In the genomic region with DNA sequence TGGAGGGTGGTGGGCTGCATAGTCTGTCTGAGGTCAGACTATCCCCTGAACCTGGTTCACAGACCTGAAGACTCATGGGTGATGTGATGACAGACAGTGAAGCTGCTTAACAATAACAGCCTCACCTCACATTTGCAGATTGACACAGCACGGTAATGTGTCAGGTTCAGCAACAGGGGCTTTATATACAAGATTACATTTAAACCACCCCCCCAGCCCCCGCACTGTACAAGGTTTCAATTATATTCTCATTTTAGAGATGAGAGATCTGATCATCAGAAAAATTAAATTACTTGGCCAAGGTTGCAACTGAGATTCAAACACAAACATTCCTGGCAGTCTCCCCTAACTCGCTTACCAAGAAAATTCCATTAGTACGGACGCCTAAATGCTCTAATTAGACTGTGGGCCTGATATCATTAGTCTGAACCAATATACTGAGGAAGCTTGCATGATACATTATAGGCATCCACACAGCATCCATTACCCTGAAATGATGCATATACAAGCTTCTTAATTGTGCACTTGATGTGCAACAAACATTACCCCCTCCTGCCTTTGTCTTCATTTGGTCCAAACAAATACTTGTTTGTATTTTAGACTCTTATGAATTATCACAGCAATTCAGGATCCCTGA, we compare ENCODE assay signal across 27 mouse cellular contexts.
DNase-seq lines count a peak whose midpoint lies in the region; ATAC-seq and TF ChIP-seq lines count a peak whose summit lies in the region.
"Had no signal": no experiment of that assay in that cellular context is flagged by ENCODE, and none has a peak within 500 bp of the region (broad histone marks: within the 10 kb centered on the region; RNA-seq: fewer than 3 reads in every experiment).

No protein-coding gene starts in this region.

- WGBS in hindbrain, embryonic 12.5 days: 86% methylated on average over 5 of the region's 5 CpGs
- WGBS in hindbrain, postnatal 0 days: 82% methylated on average over 5 of the region's 5 CpGs
- 66% methylated on average over 5 of the region's 5 CpGs for WGBS in hindbrain, embryonic 15.5 days
- 69% methylated on average over 5 of the region's 5 CpGs for WGBS in hindbrain, embryonic 16.5 days
- 78% methylated on average over 5 of the region's 5 CpGs for WGBS in intestine, embryonic 16.5 days

- H3K9me3 ChIP-seq in hindbrain, embryonic 12.5 days (replicated peaks): no peaks in the 10 kb centered on the region
- no peaks in the 10 kb centered on the region for H3K9me3 ChIP-seq in hindbrain, postnatal 0 days (ENCODE audit: low read length)
- H3K9me3 ChIP-seq in hindbrain, embryonic 15.5 days: no peaks in the 10 kb centered on the region
- H3K9me3 ChIP-seq in hindbrain, embryonic 16.5 days (ENCODE audit: control insufficient read depth, low read length): no peaks in the 10 kb centered on the region
- H3K9me3 ChIP-seq in intestine, embryonic 16.5 days (ENCODE audit: control insufficient read depth, low read length): no peaks in the 10 kb centered on the region
- H3K9me3 ChIP-seq: G1E; heart, embryonic 13.5 days; intestine, embryonic 15.5 days had no signal

- no peak for ATAC-seq in hindbrain, embryonic 12.5 days (ENCODE audit: low FRiP score)
- no peak for ATAC-seq in hindbrain, postnatal 0 days
- ATAC-seq in hindbrain, embryonic 15.5 days (ENCODE audit: low FRiP score, low read depth): peak; percentile 56; the same call in 1 of the 2 replicates
- no peak; the same call in 1 of the 2 replicates for ATAC-seq in hindbrain, embryonic 16.5 days
- ATAC-seq in intestine, embryonic 16.5 days: no peak
- ATAC-seq: forebrain, embryonic 14.5 days; forebrain, postnatal 0 days; intestine, embryonic 15.5 days had no signal

- H3K27me3 ChIP-seq in hindbrain, embryonic 12.5 days: no peaks in the 10 kb centered on the region
- H3K27me3 ChIP-seq in hindbrain, postnatal 0 days (ENCODE audit: insufficient read depth, low read length): no peaks in the 10 kb centered on the region
- no peaks in the 10 kb centered on the region for H3K27me3 ChIP-seq in hindbrain, embryonic 15.5 days
- H3K27me3 ChIP-seq in hindbrain, embryonic 16.5 days (replicated peaks; ENCODE audit: control insufficient read depth, insufficient read depth, low read length): no peaks in the 10 kb centered on the region
- H3K27me3 ChIP-seq in intestine, embryonic 16.5 days (replicated peaks; ENCODE audit: control insufficient read depth, insufficient read depth, low read length): no peaks in the 10 kb centered on the region
- H3K27me3 ChIP-seq: CH12.LX; heart, embryonic 13.5 days; intestine, embryonic 15.5 days had no signal

- DNase-seq in hindbrain, postnatal 0 days (ENCODE audit: low spot score): no peak
- DNase-seq in Muller cell, postnatal 12 days (ENCODE audit: inconsistent ontology term): peak; percentile 19
- DNase-seq in natural killer cell, adult 2 months (ENCODE audit: low spot score in 2 of 2): no peak
- DNase-seq: adrenal gland, adult 2 months; adrenal gland, postnatal 14 days; B cell, adult 2 months; cerebellum, adult 11-12 months; cerebellum, adult 8-10 months; cerebellum, postnatal 10 days; cerebellum, postnatal 36 days; forebrain, postnatal 0 days; gastrocnemius, adult 2 months; gastrocnemius, postnatal 14 days; heart, adult 18-20 months; heart, postnatal 14 days; heart, postnatal 4 days; kidney, adult 18-20 months had no signal

- H3K4me2 ChIP-seq in hindbrain, embryonic 12.5 days (replicated peaks): no peak overlapping the region
- no peak overlapping the region for H3K4me2 ChIP-seq in hindbrain, postnatal 0 days (ENCODE audit: low read depth, low read length)
- H3K4me2 ChIP-seq in hindbrain, embryonic 15.5 days: no peak overlapping the region
- no peak overlapping the region for H3K4me2 ChIP-seq in hindbrain, embryonic 16.5 days (ENCODE audit: low read length)
- H3K4me2 ChIP-seq in intestine, embryonic 16.5 days (ENCODE audit: low read depth, low read length): no peak overlapping the region
- H3K4me2 ChIP-seq: heart, embryonic 13.5 days; intestine, embryonic 15.5 days had no signal

- no peak for TF ChIP-seq POLR2A in embryonic fibroblast, embryonic 13.5 days (IDR thresholded peaks at IDR 0.05; ENCODE audit: low read depth, low read length)

- no peaks in the 10 kb centered on the region for H3K36me3 ChIP-seq in hindbrain, embryonic 12.5 days
- no peaks in the 10 kb centered on the region for H3K36me3 ChIP-seq in hindbrain, postnatal 0 days (ENCODE audit: insufficient read depth, low read length)
- peaks cover 3% of the 10 kb centered on the region; the same call in 1 of the 2 replicates for H3K36me3 ChIP-seq in hindbrain, embryonic 15.5 days
- H3K36me3 ChIP-seq in hindbrain, embryonic 16.5 days (ENCODE audit: control insufficient read depth, insufficient read depth, low read length): no peaks in the 10 kb centered on the region
- H3K36me3 ChIP-seq in intestine, embryonic 16.5 days (ENCODE audit: control insufficient read depth, insufficient read depth, low read length): no peaks in the 10 kb centered on the region
- H3K36me3 ChIP-seq: G1E; heart, embryonic 13.5 days; intestine, embryonic 15.5 days had no signal

- no peak for TF ChIP-seq CTCF in hindbrain, postnatal 0 days (IDR thresholded peaks at IDR 0.05; ENCODE audit: low read depth)
- no peak for TF ChIP-seq CTCF in embryonic fibroblast, embryonic 13.5 days (IDR thresholded peaks at IDR 0.05; ENCODE audit: borderline replicate concordance, insufficient read depth, low read length)

- no peak overlapping the region for H3K9ac ChIP-seq in hindbrain, embryonic 12.5 days
- H3K9ac ChIP-seq in hindbrain, postnatal 0 days (replicated peaks; ENCODE audit: low read length): no peak overlapping the region
- no peak overlapping the region for H3K9ac ChIP-seq in hindbrain, embryonic 15.5 days
- no peak overlapping the region for H3K9ac ChIP-seq in hindbrain, embryonic 16.5 days (ENCODE audit: low read depth, low read length)
- H3K9ac ChIP-seq in intestine, embryonic 16.5 days (ENCODE audit: low read depth, low read length): no peak overlapping the region
- H3K9ac ChIP-seq: forebrain, postnatal 0 days; heart, embryonic 13.5 days; intestine, embryonic 15.5 days had no signal

- H3K4me1 ChIP-seq in hindbrain, embryonic 12.5 days: 0 out of 2 replicates have a peak, but pooled peaks cover 2% of the 10 kb centered on the region
- H3K4me1 ChIP-seq in hindbrain, postnatal 0 days (ENCODE audit: insufficient read depth, low read length): no peaks in the 10 kb centered on the region
- no peaks in the 10 kb centered on the region for H3K4me1 ChIP-seq in hindbrain, embryonic 15.5 days (replicated peaks)
- no peaks in the 10 kb centered on the region for H3K4me1 ChIP-seq in hindbrain, embryonic 16.5 days (ENCODE audit: control insufficient read depth, insufficient read depth, low read depth, low read length)
- peaks cover 6% of the 10 kb centered on the region for H3K4me1 ChIP-seq in embryonic fibroblast, embryonic 13.5 days (ENCODE audit: control insufficient read depth, insufficient read depth, low read length)
- peaks cover 2% of the 10 kb centered on the region; the same call in 1 of the 2 replicates for H3K4me1 ChIP-seq in intestine, embryonic 16.5 days (ENCODE audit: control insufficient read depth, insufficient read depth, low read length)
- H3K4me1 ChIP-seq: intestine, embryonic 15.5 days had no signal

- H3K4me3 ChIP-seq in hindbrain, embryonic 12.5 days: no peak overlapping the region
- H3K4me3 ChIP-seq in hindbrain, postnatal 0 days (ENCODE audit: low read length): no peak overlapping the region
- no peak overlapping the region for H3K4me3 ChIP-seq in hindbrain, embryonic 15.5 days
- H3K4me3 ChIP-seq in hindbrain, embryonic 16.5 days (ENCODE audit: low read length): no peak overlapping the region
- no peak overlapping the region for H3K4me3 ChIP-seq in embryonic fibroblast, embryonic 13.5 days (ENCODE audit: insufficient read depth, low read length)
- H3K4me3 ChIP-seq in intestine, embryonic 16.5 days (ENCODE audit: low read length): no peak overlapping the region
- H3K4me3 ChIP-seq: gastrocnemius, adult 2 months; heart, embryonic 13.5 days; intestine, embryonic 15.5 days had no signal

- 0 out of 2 replicates have a peak overlapping the region, but pooled peaks have one; percentile 30 for H3K27ac ChIP-seq in hindbrain, embryonic 12.5 days
- no peak overlapping the region for H3K27ac ChIP-seq in hindbrain, postnatal 0 days
- H3K27ac ChIP-seq in hindbrain, embryonic 15.5 days (replicated peaks): 0 out of 2 replicates have a peak overlapping the region, but pooled peaks have one; percentile 14
- no peak overlapping the region for H3K27ac ChIP-seq in hindbrain, embryonic 16.5 days (ENCODE audit: low read depth, low read length)
- peak overlapping the region; percentile 31; the same call in 1 of the 2 replicates for H3K27ac ChIP-seq in embryonic fibroblast, embryonic 13.5 days (ENCODE audit: insufficient read depth, low read length)
- H3K27ac ChIP-seq in intestine, embryonic 16.5 days (ENCODE audit: low read length): no peak overlapping the region
- H3K27ac ChIP-seq: gastrocnemius, adult 2 months; heart, embryonic 13.5 days; intestine, embryonic 15.5 days had no signal

Comparison
In these comparisons a context has a peak if more than half of its experiments do, and no peak if none do; other contexts are left out.
1. H3K27ac ChIP-seq: peak in hindbrain, embryonic 12.5 days (single experiment), hindbrain, embryonic 15.5 days (single experiment) and embryonic fibroblast, embryonic 13.5 days (single experiment); none in hindbrain, postnatal 0 days (single experiment), hindbrain, embryonic 16.5 days (single experiment) and intestine, embryonic 16.5 days (single experiment).